Mouse (Mus musculus) spleen, adult 12 weeks (tissue): ENCODE data around the gene Galntl6.

Experiments used
- DNase-seq: peaks from one replicate; pipeline ENCODE4 v3.0.0; 2022; ENCODE audit warnings: low spot score

Galntl6 gene

GRCm38 (mm10) chr8:58912196-58912839, at the start of gene Galntl6:
TSS of gene Galntl6 (minus strand) at chr8:58912640.
- DNase-seq, result no peak

DNA sequence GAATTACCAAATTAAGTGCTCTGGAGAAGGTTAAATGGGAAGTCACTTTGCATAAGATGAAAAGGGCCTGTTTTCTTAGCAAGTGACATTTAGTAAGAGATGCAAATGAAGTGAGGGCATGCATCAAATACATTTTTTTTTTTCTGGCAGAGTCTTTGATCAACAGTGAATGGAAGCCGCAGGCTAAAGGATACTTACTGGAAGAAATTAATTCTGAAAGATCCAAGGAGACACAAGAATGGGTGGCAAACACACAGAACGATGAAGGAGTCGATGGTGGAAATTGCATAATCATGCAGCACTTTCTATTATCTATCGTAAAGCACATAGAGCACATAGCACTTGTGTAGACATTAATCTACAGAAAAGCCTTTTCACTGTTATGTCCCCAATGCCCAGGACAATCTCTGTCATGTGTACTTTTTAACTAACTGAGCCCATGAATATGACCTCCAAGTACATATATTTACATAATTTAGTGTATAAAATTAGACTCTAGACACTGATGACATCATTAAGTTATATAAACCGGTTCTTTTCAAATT, 44.8 kb upstream of the Galntl6 start:
- no peak for DNase-seq

DNA sequence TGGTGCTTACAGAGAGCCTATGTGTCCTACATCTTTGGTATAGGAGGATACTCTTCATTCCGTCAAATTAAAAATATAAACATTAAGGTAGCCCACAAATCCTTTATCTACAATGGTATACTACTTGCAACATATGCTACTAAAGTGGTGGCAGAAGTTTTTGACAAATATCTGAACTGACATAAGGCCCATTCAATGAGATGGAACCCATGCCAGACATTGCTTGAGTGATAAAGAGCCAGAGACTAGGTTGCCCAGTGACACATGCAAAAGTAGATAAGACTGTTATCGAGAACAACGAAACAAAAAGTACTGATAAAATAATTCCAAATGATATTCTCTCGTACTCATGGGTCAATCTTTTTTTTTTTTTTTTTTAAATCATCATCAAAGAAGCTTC, 31.3 kb upstream of the Galntl6 start:
- DNase-seq, result no peak

- DNase-seq, result no peak
Measured at GRCm38 (mm10) chr8:58931066-58931465, 18.6 kb upstream of the Galntl6 start.

- no peak for DNase-seq
Measured at GRCm38 (mm10) chr8:58915142-58915541, 2.7 kb upstream of the Galntl6 start.

DNA sequence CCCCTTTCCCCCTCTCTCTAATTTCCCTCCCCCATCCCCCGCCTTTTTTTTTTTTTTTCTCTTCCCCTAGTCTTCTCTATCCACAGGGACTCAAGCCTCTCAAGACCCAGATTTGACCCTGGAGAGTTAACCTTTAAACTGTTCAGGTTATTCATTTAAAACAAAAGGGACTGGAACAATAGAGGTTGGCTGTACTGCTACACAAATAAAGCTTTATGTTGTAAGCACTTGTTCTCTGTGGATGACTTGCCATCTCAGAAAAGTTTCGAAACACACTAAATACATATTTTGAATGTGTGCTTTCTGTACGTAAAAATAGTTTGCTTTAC, 1.2 kb upstream of the Galntl6 start:
- DNase-seq, result no peak

DNA sequence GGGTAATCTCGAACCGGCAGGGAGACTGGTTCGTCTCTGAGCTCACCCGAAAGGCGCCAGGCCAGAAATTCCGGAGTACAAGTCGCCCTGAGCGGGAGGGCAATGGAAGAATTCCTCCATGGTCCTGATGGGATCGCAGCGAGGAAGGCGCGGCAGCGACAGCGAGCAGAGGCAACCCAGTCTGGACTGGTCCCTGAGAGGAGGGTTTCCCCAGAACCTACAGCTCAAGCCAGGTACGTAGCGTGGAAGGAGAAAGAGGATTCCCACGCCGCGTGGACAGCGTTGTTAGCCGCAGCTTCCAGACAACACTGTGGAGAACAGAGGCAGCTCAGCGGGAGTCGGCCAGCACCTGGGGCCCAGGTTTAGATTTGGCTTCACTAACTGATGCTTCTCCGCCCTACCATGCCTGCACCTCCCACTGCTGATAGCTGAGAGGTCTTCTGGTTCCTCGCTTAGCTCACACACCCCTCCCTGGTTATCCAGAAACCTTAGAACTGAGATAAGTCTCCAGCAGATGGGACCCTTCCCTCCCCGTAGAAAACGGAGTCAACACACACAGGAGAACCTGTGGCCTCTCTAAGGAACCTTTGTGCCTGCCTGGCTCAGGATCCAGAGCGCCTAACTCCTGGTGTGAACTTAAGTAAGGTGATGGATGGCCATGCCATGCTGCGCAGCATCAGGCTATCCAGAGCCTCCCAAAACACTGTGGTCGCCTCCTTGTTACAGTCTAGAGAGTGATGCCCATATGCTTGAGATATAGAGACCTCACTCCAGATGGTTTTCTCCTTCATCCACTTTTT, 600 bp upstream of the Galntl6 start:
- DNase-seq, result no peak

DNA sequence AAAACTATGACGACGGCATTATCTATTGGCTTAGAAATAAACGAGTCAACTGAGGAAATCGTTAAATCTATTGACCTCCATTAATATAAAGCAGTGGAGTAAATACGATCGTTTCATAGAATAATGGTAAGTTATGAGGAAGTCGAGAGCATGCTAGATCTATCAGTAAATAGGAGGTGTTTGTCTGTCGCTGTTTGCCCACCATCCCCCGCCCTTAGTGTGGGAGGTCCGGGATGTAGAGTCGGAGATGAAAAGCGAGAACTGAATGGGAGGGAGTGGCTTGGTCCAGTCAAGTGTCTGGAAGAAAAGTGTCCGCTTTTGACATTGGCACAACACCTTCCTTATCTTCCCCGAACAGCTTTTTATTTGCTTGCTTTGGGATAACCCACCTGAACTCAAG, 763 bp downstream of the Galntl6 start, which contains the start of gene BC030500:
Gene BC030500 (plus strand): TSS at position 79 of the 400 bp plus-strand sequence.
- DNase-seq, result no peak

- no peak for DNase-seq
Measured at GRCm38 (mm10) chr8:58904465-58904864, 8.0 kb downstream of the Galntl6 start.

DNA sequence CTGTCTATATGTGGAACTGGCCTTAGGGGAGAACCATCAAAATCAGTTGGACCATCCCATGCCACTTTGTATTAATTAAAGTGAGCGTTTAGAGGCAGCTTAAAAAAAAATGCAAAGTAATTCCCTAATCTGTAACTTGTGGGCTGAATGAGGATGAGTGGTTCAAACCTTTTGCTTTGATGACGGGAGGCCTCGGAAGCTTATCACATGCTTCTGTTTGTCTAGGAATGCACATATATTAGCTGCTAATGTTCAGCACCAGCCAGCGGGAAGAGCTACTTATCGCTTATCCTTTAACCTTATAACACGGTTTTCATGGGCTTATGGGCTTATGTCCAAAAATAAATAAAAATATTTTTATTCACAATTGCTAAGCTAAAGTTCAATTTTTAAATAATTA, 16.5 kb downstream of the Galntl6 start:
- DNase-seq, result no peak

- no peak for DNase-seq
Measured at GRCm38 (mm10) chr8:58890591-58890990, 21.8 kb downstream of the Galntl6 start.

- DNase-seq, result no peak
Measured at GRCm38 (mm10) chr8:58886405-58886804, 26.0 kb downstream of the Galntl6 start.

GRCm38 (mm10) chr8:58824347-58824746, 88.1 kb downstream of the Galntl6 start:
- no peak for DNase-seq

DNA sequence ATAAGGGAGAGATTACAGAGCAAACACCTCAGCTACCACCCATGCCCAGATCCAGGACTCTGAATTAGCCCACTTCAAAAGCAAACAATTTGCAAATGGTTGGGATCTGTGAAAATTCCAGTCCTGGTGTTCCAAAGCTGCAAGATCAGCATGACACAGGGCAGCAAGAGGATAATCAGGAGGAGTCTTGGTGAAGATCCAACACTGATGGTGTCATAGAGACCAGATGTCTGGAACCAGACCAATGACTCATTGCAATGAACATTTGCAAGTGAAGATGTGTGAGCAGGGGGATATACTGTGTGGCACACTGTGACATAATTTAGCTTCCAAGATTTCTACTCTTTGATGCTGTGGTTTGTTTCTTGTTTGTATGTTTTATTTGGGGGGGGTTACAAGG, 107.2 kb downstream of the Galntl6 start:
- no peak for DNase-seq

DNA sequence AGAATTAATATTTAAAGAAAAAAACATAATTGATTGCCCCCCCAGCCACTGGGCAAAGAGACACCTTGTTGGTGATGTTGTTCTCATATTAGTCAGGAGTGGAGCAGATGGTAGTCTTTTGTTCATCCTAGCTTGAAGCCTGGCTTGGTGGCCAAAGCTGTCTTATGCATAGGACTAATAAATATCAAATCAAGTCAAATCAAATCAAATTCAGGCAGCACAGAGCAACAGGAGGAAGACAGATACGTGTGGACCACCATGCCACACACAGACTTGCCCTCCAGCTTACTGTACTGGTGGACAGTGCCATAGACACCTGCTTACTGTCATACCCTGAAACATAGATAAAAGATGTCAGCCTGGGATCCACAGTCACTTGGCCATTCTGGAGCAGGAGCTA, 110.6 kb downstream of the Galntl6 start:
- DNase-seq, result no peak

DNA sequence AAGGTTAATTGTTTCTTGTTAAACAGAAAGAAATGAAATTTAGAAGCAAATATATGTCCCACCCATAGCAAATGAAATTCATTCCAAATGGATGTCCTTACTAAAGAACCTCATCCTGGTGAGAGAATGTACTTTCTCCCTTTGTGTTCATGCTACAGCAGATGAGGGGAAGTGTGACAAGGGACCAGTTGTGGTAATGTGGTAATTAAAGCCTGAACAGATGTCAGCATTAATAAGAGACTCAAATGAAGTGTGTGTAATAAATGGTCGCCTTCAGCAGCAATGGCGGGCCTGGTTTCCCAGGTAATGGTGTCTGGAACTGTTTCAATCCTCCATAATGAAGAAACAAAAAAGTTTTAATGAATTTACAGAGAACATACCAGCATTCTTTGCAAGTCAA, 158.7 kb downstream of the Galntl6 start:
- DNase-seq, result no peak

DNA sequence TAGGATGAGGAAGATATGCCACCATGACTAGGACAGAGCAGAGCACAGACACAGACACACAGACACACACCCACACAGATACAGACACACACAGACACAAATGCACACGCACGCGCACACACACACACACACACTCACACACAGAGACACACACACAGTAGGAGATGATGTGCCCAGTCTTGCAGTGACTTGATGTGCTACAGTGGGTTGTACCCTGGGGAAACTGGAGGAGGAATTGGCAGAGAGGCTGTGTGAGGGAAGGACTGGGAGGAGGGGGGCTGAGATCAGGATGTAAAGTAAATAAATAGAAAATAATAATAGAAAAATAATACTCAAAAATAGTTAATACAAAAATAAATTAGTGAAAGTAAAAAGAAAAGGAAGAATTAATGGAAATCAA, 174.5 kb downstream of the Galntl6 start:
- no peak for DNase-seq

GRCm38 (mm10) chr8:58691761-58692160, 220.7 kb downstream of the Galntl6 start:
- DNase-seq, result no peak

DNA sequence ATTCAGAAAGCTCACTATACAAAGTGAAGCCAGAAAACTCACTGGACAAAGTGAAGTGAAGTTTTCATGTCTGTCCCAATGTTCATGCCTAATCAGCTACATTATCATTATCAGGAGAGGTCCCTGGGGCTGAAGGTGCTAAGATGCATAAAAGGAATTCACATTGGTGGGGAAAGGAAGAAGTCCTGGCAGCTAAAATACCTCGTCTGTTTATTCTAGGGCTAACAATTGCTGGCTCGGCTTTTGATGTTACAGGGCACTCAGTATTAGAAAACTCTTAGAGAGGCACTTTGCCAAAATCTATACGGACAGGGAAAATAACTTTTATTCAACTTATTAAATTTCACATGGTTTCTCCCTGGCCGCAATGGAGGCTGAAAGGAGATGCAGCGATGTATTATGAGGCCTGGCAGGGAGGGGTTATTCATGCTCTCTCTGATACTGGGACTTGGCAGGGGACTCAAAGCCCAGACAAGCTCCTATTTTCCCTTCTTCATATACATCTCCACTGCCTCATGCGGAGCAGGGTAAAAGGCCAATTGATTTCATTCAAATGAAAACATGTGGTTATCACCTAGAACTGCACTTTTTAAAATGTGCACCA, 234.5 kb downstream of the Galntl6 start:
- no peak for DNase-seq

DNA sequence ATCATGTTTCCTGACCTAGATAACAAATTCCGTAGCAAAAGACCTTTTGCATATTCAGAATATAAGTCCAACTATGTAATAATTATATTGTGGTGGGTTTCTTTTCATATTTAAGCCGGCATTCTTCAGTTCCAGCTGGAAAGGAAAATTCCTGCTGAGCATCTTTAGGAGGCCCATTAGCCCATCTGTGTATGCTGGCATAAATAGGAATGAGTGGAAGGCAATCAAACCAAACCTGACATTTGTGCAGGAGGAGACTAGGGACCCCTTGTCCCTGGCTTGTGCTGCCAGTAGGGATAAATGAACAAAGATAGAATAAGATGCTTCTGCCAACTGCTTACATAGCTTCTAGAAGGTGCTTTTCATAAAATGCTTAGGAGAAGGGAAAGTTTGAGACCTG, 243.4 kb downstream of the Galntl6 start:
- no peak for DNase-seq

GRCm38 (mm10) chr8:58660019-58660418, 252.4 kb downstream of the Galntl6 start:
- DNase-seq, result no peak

DNA sequence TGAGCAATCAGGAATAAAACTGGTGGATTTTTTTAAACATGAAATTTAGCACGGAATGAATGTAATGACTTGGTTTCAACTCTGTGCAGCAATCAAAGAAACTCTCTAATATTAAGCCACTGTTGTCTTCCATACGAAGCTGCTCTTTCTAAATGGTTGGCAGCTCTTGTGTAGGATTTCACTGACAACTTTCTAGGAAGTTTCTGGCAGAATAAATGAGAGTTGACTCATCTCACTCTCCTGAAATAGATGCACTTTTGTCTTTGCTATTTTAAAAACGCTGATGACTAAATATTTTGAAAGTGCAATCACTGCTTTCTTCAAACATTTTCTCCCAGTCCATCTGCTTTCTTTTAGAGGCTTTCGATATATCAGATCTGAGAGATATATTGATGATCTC, 256.8 kb downstream of the Galntl6 start:
- no peak for DNase-seq

DNA sequence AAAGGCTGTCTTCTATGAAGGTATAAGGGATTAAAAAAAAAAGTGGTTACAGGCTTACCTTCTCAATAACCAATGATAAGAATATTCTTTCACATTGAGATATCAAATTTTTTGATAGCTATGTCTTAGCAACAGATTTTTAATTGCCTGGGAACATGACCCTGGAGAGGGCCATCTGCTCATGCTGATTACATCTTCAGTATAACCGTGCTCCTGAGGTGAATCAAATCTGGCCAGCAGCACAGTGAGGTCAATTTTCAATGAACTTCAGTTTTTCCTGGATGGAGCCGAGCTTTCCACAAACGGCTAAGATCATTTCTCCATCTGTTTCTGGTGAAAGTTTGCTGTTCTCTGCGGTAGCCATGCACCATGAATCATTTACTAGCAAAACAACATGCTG, 306.0 kb downstream of the Galntl6 start:
- no peak for DNase-seq
